Mouse (Mus musculus) erythroblast, embryonic 14.5 days (primary cell): ENCODE measurements around the gene Miox.

Experiments used
- GATA1 ChIP-seq: IDR thresholded peaks from 2 replicates; pipeline ENCODE4 v1.6.1; 2012; ENCODE audit warnings: low read length, inconsistent platforms, mixed read lengths
- TAL1 ChIP-seq: IDR thresholded peaks from 3 replicates; pipeline ENCODE4 v1.6.1; 2012; ENCODE audit warnings: low read length, inconsistent platforms, mixed read lengths

GRCm38 (mm10) chr15:89373027-89373761 is 39.0 kb downstream of the Miox start:
- no peak for TF ChIP-seq TAL1
- peak; percentile 52; the same call in 1 of the 2 replicates for TF ChIP-seq GATA1
